12 mouse cellular contexts compared by ENCODE assay signal in the genomic region with DNA sequence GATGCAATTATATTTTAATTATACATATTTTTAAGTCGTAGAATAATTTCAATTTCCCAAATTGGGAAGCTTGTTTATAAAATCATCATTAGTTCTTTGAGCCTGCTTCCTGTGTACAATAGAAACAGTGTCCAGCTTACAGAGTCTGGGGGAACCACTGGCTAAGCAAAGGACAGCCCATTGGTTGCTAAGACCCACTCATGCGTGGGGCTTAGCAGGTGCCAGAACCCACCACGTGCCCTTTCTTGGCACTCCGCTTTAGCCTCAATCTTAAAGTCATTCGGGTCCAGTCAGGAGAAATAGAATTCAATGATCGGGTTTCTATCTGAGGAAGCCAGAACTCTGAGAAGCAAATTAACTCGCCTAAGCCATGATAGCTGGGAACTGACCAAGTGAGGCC.
DNase-seq lines count a peak whose midpoint lies in the region; ATAC-seq and TF ChIP-seq lines count a peak whose summit lies in the region.
"Had no signal": no experiment of that assay in that cellular context is flagged by ENCODE, and none has a peak within 500 bp of the region (broad histone marks: within the 10 kb centered on the region; RNA-seq: fewer than 3 reads in every experiment).

No protein-coding gene starts in this region.

- 0 out of 2 replicates have a peak, but pooled peaks have one; percentile 21 for ATAC-seq in forebrain, embryonic 15.5 days (replicated peaks)
- ATAC-seq in kidney, embryonic 14.5 days (ENCODE audit: low FRiP score, low TSS enrichment): no peak
- no peak for ATAC-seq in stomach, embryonic 14.5 days (ENCODE audit: insufficient number of reproducible peaks, insufficient read depth, low FRiP score, low read depth)
- no peak for ATAC-seq in stomach, postnatal 0 days (ENCODE audit: low FRiP score, low TSS enrichment)
- no peak for ATAC-seq in erythroid progenitor cell, adult 5-6 weeks (replicated peaks; ENCODE audit: low FRiP score, poor library complexity, severe bottlenecking)

- no peak for DNase-seq in forebrain, embryonic 10.5 days (ENCODE audit: extremely low spot score, low spot score)
- no peak for DNase-seq in kidney, postnatal 10 days
- DNase-seq in stomach, postnatal 0 days (ENCODE audit: low spot score): no peak
- no peak for DNase-seq in frontal cortex, postnatal 36 days (ENCODE audit: low spot score in 2 of 2)
- DNase-seq: cerebellum, adult 11 months had no signal

- H3K4me3 ChIP-seq in forebrain, embryonic 15.5 days: no peak overlapping the region
- no peak overlapping the region for H3K4me3 ChIP-seq in forebrain, embryonic 10.5 days
- H3K4me3 ChIP-seq in kidney, embryonic 14.5 days (ENCODE audit: low read length): no peak overlapping the region
- no peak overlapping the region for H3K4me3 ChIP-seq in stomach, embryonic 14.5 days (ENCODE audit: low read depth, low read length)
- H3K4me3 ChIP-seq in stomach, postnatal 0 days (ENCODE audit: low read depth, low read length): no peak overlapping the region
- H3K4me3 ChIP-seq: layer of hippocampus, adult 2 months had no signal

- no peaks in the 10 kb centered on the region for H3K9me3 ChIP-seq in forebrain, embryonic 15.5 days
- no peaks in the 10 kb centered on the region for H3K9me3 ChIP-seq in forebrain, embryonic 10.5 days
- H3K9me3 ChIP-seq in kidney, embryonic 14.5 days (ENCODE audit: control insufficient read depth, low read length): no peaks in the 10 kb centered on the region
- no peaks in the 10 kb centered on the region for H3K9me3 ChIP-seq in stomach, embryonic 14.5 days (ENCODE audit: control insufficient read depth, low read depth, low read length)
- H3K9me3 ChIP-seq in stomach, postnatal 0 days (ENCODE audit: control insufficient read depth, low read length): no peaks in the 10 kb centered on the region
- H3K9me3 ChIP-seq: forebrain, embryonic 12.5 days; midbrain, embryonic 10.5 days had no signal

- peak overlapping the region; percentile 49; the same call in 1 of the 2 replicates for H3K4me2 ChIP-seq in forebrain, embryonic 15.5 days (replicated peaks)
- H3K4me2 ChIP-seq in kidney, embryonic 14.5 days (replicated peaks; ENCODE audit: low read depth, low read length): peak overlapping the region; percentile 43; the same call in 1 of the 2 replicates
- peak overlapping the region; percentile 47; the same call in 1 of the 2 replicates for H3K4me2 ChIP-seq in stomach, embryonic 14.5 days (replicated peaks; ENCODE audit: low read depth, low read length)
- no peak overlapping the region for H3K4me2 ChIP-seq in stomach, postnatal 0 days (replicated peaks; ENCODE audit: low read depth)

- no peaks in the 10 kb centered on the region for H3K27me3 ChIP-seq in forebrain, embryonic 15.5 days
- peaks cover 60% of the 10 kb centered on the region for H3K27me3 ChIP-seq in forebrain, embryonic 10.5 days (ENCODE audit: poor library complexity, severe bottlenecking)
- no peaks in the 10 kb centered on the region for H3K27me3 ChIP-seq in kidney, embryonic 14.5 days (ENCODE audit: control insufficient read depth, insufficient read depth, low read length)
- H3K27me3 ChIP-seq in stomach, embryonic 14.5 days (ENCODE audit: control insufficient read depth, insufficient read depth, low read length): no peaks in the 10 kb centered on the region
- H3K27me3 ChIP-seq in stomach, postnatal 0 days (ENCODE audit: control insufficient read depth, insufficient read depth, low read length): no peaks in the 10 kb centered on the region

- no peaks in the 10 kb centered on the region for H3K36me3 ChIP-seq in forebrain, embryonic 15.5 days
- no peaks in the 10 kb centered on the region for H3K36me3 ChIP-seq in forebrain, embryonic 10.5 days (replicated peaks)
- H3K36me3 ChIP-seq in kidney, embryonic 14.5 days (ENCODE audit: control insufficient read depth, insufficient read depth, low read length): no peaks in the 10 kb centered on the region
- H3K36me3 ChIP-seq in stomach, embryonic 14.5 days (ENCODE audit: control insufficient read depth, insufficient read depth, low read length): no peaks in the 10 kb centered on the region
- H3K36me3 ChIP-seq in stomach, postnatal 0 days (ENCODE audit: control insufficient read depth, insufficient read depth, low read length): no peaks in the 10 kb centered on the region
- H3K36me3 ChIP-seq: forebrain, embryonic 12.5 days; midbrain, embryonic 10.5 days had no signal

- H3K9ac ChIP-seq in forebrain, embryonic 15.5 days (replicated peaks): no peak overlapping the region
- H3K9ac ChIP-seq in kidney, embryonic 14.5 days (ENCODE audit: low read depth, low read length): no peak overlapping the region
- H3K9ac ChIP-seq in stomach, embryonic 14.5 days (replicated peaks; ENCODE audit: low read depth, low read length): no peak overlapping the region
- H3K9ac ChIP-seq in stomach, postnatal 0 days (ENCODE audit: low read length): no peak overlapping the region

- peaks cover 16% of the 10 kb centered on the region for H3K4me1 ChIP-seq in forebrain, embryonic 15.5 days
- H3K4me1 ChIP-seq in forebrain, embryonic 10.5 days: peaks cover 16% of the 10 kb centered on the region
- peaks cover 11% of the 10 kb centered on the region; the same call in 1 of the 2 replicates for H3K4me1 ChIP-seq in kidney, embryonic 14.5 days (ENCODE audit: control insufficient read depth, insufficient read depth, low read length)
- H3K4me1 ChIP-seq in stomach, embryonic 14.5 days (ENCODE audit: control insufficient read depth, insufficient read depth, low read length): peaks cover 12% of the 10 kb centered on the region; the same call in 1 of the 2 replicates
- H3K4me1 ChIP-seq in stomach, postnatal 0 days (replicated peaks; ENCODE audit: control insufficient read depth, insufficient read depth): no peaks in the 10 kb centered on the region; the same call in 1 of the 2 replicates

- H3K27ac ChIP-seq in forebrain, embryonic 15.5 days (replicated peaks): no peak overlapping the region
- no peak overlapping the region for H3K27ac ChIP-seq in forebrain, embryonic 10.5 days
- H3K27ac ChIP-seq in kidney, embryonic 14.5 days (ENCODE audit: low read depth, low read length): no peak overlapping the region
- H3K27ac ChIP-seq in stomach, embryonic 14.5 days (ENCODE audit: low read length): peak overlapping the region; percentile 82; the same call in 1 of the 2 replicates
- H3K27ac ChIP-seq in stomach, postnatal 0 days (replicated peaks): no peak overlapping the region
- H3K27ac ChIP-seq: forebrain, embryonic 12.5 days; layer of hippocampus, adult 2 months had no signal

- WGBS in forebrain, embryonic 15.5 days: 58% methylated on average over 7 of the region's 7 CpGs
- 72% methylated on average over 7 of the region's 7 CpGs for WGBS in forebrain, embryonic 10.5 days
- WGBS in kidney, embryonic 14.5 days: 70% methylated on average over 7 of the region's 7 CpGs
- WGBS in stomach, embryonic 14.5 days: 70% methylated on average over 7 of the region's 7 CpGs
- WGBS in stomach, postnatal 0 days: 55% methylated on average over 7 of the region's 7 CpGs

- TF ChIP-seq CTCF in stomach, postnatal 0 days (IDR thresholded peaks at IDR 0.05; ENCODE audit: low read depth): no peak

- TF ChIP-seq EP300 in stomach, postnatal 0 days (optimal IDR thresholded peaks at IDR 0.05): no peak
